Mouse (Mus musculus) gastrocnemius, postnatal 14 days (tissue): ENCODE results near the gene Gm10643. TPM values are rescaled to one million over a fixed set of nuclear protein-coding genes. Genes with fewer than 3 reads are reported as not detected.

Experiments used
- DNase-seq: peaks from one replicate; pipeline ENCODE4 v3.0.0; 2021; ENCODE audit warnings: mixed read lengths
- intact Hi-C: fragments of 180-260 bp; cut with DNase I; formaldehyde crosslinking; loops from one replicate; pipeline ENCODE4 v1.15.1; 2025; ENCODE audit warnings: low total_unique reads
- total RNA-seq, 2 experiments: library from RNA; stranded (reverse); gene quantifications; 2 replicates each; pipeline ENCODE4 v1.2.3; 2021

Gene Gm10643
- total RNA-seq, 2 experiments from 2014 or later = 2.6 TPM

GRCm38 (mm10) chr8:84046505-84046904, 18.4 kb downstream of the Gm10643 start:
- intact Hi-C loops = loop anchor here (10.0 kb wide), 1 partner anchor 128 kb away; no protein-coding TSS in a partner anchor
- DNase-seq = no peak

- DNase-seq = no peak
- intact Hi-C loops = loop anchor here (10.0 kb wide), 1 partner anchor 130 kb away; no protein-coding TSS in a partner anchor
Measured at GRCm38 (mm10) chr8:84044900-84045299, 20.0 kb downstream of the Gm10643 start, which contains the start of gene Rln3. TSS of gene Rln3 (minus strand) at chr8:84045000.

- intact Hi-C loops = loop anchor here (10.0 kb wide), 1 partner anchor 131 kb away; no protein-coding TSS in a partner anchor
- DNase-seq = no peak
Measured at GRCm38 (mm10) chr8:84044103-84044502, 20.8 kb downstream of the Gm10643 start.

GRCm38 (mm10) chr8:84042948-84043342, 22.0 kb downstream of the Gm10643 start:
- no peak for DNase-seq
- intact Hi-C loops = loop anchor here (10.0 kb wide), 1 partner anchor 132 kb away; no protein-coding TSS in a partner anchor

GRCm38 (mm10) chr8:84042066-84042947, 22.6 kb downstream of the Gm10643 start, which contains the start of gene Il27ra:
TSS of gene Il27ra (minus strand) at chr8:84042589.
- DNase-seq = peak; percentile 78
- intact Hi-C loops = loop anchor here (10.0 kb wide), 1 partner anchor 132 kb away; no protein-coding TSS in a partner anchor

- peak; percentile 70 for DNase-seq
- intact Hi-C loops = no loop called here
Measured at GRCm38 (mm10) chr8:84039050-84039449, 25.9 kb downstream of the Gm10643 start.

- DNase-seq = peak; percentile 32
- intact Hi-C loops = no loop called here
Measured at GRCm38 (mm10) chr8:84038015-84038414, 26.9 kb downstream of the Gm10643 start.

GRCm38 (mm10) chr8:84032777-84033176, 32.2 kb downstream of the Gm10643 start:
- no peak for DNase-seq
- intact Hi-C loops = no loop called here

GRCm38 (mm10) chr8:84029272-84029671, 35.7 kb downstream of the Gm10643 start:
- no peak for DNase-seq
- intact Hi-C loops = no loop called here

- DNase-seq = no peak
- intact Hi-C loops = no loop called here
Measured at GRCm38 (mm10) chr8:84027449-84027848, 37.5 kb downstream of the Gm10643 start.

GRCm38 (mm10) chr8:84025863-84026262, 39.1 kb downstream of the Gm10643 start:
- DNase-seq = peak; percentile 71
- intact Hi-C loops = no loop called here

- DNase-seq = peak; percentile 64
- intact Hi-C loops = no loop called here
Measured at GRCm38 (mm10) chr8:84024171-84024570, 40.8 kb downstream of the Gm10643 start.

GRCm38 (mm10) chr8:84023631-84024030, 41.3 kb downstream of the Gm10643 start:
- intact Hi-C loops = no loop called here
- no peak for DNase-seq

GRCm38 (mm10) chr8:84023085-84023484, 41.9 kb downstream of the Gm10643 start:
- peak; percentile 70 for DNase-seq
- intact Hi-C loops = no loop called here

GRCm38 (mm10) chr8:84021569-84021968, 43.4 kb downstream of the Gm10643 start:
- no peak for DNase-seq
- intact Hi-C loops = no loop called here

GRCm38 (mm10) chr8:84021096-84021495, 43.8 kb downstream of the Gm10643 start, which contains the start of gene Palm3:
TSS of gene Palm3 (plus strand) at chr8:84021471.
- DNase-seq = no peak

GRCm38 (mm10) chr8:84019738-84020137, 45.2 kb downstream of the Gm10643 start:
- no peak for DNase-seq
- intact Hi-C loops = no loop called here

More at GRCm38 (mm10) chr8:84021096-84021495, 43.8 kb downstream of the Gm10643 start, which contains the start of gene Palm3:
- intact Hi-C loops = no loop called here

GRCm38 (mm10) chr8:84015833-84016232, 49.1 kb downstream of the Gm10643 start:
- DNase-seq = no peak
- intact Hi-C loops = no loop called here
